Mouse (Mus musculus): ENCODE measurements at regions not wholly inside any gene's neighbourhood (a gene's known extent, or its start where the extent isn't known, plus 50 kb on each side); places are given as distances from the start of the nearest gene placed in this dataset.
A peak's percentile ranks its signal among the peaks of the same experiment; 100 is the strongest.
"Not testable (repeated sequence)": the region's sequence is repeated elsewhere in the genome, so short reads cannot be mapped to it uniquely, and the experiment has no call there.

- DNase-seq (ENCODE audit: low spot score), result no peak
Observed at GRCm38 (mm10) chr4:67141896-67142295, 314.5 kb downstream of the Tlr4 start.

DNA sequence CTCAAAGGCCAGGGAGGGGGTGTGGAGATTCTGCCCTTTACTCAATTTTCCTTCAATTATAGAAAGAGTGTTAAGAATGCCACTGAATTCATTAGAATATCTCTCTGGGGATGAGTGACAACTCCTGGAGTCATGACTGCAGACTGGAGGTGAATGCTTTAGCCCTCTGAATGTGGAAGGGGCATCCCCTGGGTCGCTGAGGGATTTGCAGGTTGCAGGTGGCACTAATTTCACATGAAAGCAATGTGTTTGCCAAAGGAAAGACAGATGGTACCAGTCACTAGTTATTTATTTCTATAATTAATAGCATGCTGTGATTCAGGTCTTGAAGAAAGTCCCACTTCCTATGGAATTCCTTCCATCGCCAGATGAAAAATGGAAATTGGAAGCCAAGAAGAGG is 321.1 kb downstream of the Tlr4 start:
- DNase-seq (ENCODE audit: low spot score), result no peak

- no peak for DNase-seq (ENCODE audit: low spot score)
Observed at GRCm38 (mm10) chr4:67162673-67163072, 335.3 kb downstream of the Tlr4 start.

DNA sequence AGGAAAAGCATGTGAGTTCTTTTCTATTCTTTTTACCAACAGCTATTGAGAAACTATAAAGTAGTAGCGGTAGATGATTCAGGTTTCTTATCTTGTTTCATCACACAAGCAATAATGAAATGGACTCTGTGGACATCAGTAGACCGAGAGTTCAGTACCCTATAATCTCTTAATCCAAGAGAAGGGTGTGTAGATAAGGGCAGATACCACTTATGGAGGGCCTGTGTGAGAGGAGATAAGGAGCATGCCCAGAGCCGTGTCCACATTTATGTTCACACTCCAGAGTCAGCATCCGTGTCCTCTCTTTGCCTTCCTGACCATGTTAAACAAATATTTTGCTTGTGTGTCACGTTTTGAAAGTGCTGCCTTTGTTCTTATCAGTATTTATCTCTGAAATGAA is 340.3 kb downstream of the Tlr4 start:
- no peak for DNase-seq (ENCODE audit: low spot score)

GRCm38 (mm10) chr4:67187725-67188510 is 360.5 kb downstream of the Tlr4 start:
- no peak for DNase-seq (ENCODE audit: low spot score)

DNA sequence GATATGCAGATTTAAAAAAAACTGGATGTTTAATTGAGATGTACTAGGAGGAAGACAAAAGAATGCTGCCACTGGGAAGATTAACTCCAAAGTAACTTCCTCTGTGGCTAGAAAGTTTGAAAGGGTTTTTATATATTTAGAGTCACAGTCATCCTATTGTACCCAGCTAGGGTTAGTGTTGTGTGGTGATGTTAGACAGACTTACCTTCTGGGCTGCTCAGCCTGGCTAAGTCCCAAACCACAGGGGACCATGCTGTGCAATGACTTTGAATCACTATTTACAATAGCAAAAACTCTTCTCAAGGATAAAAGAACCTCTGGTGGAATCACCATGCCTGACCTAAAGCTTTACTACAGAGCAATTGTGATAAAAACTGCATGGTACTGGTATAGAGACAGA is 363.2 kb downstream of the Tlr4 start:
- DNase-seq (ENCODE audit: low spot score), result no peak

DNA sequence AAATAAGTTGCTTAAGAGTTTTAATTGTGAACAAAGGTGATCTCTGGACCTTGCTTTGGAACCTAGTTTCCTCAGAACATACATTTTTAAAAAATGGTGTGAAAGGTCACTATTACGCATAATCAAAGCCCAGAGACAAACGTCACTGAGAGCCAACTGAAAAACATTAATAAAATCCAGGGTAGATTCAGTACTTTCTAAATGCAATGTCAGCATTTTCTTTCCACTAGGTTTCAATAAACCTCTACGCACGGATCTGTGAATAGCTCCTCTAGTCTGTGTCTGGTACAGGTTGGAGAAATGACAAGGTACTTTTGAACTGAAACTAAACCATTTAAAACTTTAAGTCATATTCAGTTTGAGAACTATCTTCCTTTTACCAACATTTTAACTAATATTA is 367.0 kb downstream of the Tlr4 start:
- no peak for DNase-seq (ENCODE audit: low spot score)

- no peak for DNase-seq (ENCODE audit: low spot score)
Observed at GRCm38 (mm10) chr4:67196907-67197306, 369.5 kb downstream of the Tlr4 start.

GRCm38 (mm10) chr4:67208406-67208805 is 381.0 kb downstream of the Tlr4 start:
- peak; percentile 41 for DNase-seq (ENCODE audit: low spot score)

DNA sequence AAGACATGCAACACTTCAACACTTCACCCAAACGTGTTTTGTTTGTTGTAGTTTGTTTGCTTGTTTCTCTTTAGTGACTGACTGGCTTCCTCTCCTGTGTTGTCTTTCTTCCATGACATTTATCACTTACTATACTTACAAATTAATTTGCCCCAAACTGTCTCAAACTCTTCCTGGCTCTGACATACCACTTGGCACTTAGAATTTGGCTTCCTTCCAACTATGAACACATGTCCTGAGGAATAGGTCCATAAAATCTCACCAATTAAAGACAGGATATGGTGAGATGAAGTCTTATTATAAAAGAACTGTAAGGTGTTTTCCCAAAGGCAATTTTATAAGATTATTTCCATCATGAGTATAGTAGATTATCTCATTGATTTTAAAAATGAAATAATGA is 386.0 kb downstream of the Tlr4 start:
- DNase-seq (ENCODE audit: low spot score), result no peak

DNA sequence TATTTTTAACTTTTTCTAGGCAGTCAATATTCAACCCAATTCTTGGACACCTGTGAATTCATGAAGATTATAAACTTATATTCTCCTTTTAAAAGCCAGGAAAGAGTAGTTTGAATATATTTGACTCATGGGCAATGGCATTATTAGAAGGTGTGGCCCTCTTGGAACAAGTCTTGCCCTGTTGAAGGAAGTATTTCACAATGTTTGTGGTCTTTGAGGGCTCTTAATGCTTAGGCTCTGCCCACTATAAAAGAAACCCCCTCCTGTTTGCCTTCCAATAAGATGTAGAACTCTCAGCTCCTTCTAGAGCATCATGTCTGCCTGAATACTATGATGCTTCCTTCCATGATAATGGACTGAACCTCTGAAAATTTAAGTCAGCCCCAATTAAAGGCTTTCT is 397.1 kb downstream of the Tlr4 start:
- no peak for DNase-seq (ENCODE audit: low spot score)

DNA sequence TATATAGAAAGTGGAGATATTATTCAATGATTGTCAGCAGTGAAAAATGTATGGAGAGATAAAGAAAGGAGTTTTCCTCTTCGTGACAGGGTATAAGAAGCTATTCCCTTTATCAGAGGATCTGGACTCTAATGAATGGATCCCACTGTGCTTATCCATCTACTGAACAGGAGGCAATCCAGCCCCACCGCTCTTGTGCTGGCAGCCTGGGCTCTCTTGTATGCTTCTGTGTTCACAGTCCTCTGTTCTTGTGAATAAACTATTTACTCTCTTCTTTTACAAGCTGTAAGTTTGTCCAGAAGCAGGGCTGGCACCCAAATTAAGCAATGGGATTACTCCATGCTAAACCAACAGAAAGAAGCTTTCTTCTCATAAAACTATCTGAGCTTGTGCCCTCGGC is 401.8 kb downstream of the Tlr4 start:
- DNase-seq (ENCODE audit: low spot score), result no peak

DNA sequence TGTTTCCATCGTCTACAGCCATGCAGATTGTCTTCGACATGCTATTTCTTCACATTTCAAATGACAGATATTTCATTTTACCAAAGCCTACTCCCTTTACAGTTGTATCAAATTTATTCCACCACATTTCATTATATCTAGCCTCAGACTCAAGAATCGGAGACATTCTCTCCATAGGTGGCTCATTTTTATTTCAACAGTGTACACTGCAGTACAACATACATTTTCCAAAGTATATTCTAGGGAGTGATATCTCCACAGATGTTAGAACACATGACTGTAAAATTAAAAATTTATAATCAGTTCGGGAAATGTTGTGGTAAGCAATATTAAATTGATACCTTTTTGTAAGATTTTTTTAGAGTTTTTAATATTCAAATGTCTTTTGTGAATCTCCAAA is 446.2 kb downstream of the Tlr4 start:
- DNase-seq (ENCODE audit: low spot score), result no peak

DNA sequence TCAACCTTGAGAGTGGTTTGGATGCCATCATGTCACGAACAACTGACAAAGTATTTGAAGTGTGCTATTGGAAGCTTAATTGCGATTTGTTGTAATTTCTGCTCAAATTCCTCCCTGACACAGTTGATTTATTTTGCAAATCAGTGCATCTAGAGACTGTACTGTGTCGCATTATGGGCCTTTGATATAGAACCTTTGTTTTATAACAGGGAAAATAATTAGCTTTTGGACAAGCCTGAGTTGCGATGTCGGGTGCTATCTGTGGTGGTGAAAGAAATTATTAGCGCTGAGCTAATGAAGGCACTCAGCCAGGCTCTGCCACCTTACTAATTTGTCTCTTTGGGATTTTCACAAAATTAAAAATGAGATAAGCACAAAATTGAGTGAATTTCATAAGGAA is 473.6 kb downstream of the Tlr4 start:
- DNase-seq (ENCODE audit: low spot score), result no peak

DNA sequence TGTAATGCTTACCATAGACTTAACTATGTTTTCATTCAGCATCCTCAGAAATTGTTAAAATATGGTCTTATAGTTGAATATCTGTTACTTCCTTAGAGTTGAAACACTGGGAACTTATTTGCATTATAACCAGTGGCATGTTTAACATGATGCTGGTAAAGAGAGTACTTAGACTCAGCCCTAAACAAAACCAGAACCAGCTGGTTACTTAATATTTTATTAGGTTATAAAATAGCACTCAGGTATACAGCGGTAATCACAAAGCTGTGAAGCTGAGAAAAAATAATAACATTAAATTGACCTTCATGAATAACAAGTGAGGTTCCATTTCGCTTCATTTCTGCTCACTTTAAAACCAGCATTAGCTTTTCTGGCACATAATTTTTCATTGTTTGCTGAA is 474.4 kb downstream of the Tlr4 start:
- DNase-seq (ENCODE audit: low spot score), result no peak

DNA sequence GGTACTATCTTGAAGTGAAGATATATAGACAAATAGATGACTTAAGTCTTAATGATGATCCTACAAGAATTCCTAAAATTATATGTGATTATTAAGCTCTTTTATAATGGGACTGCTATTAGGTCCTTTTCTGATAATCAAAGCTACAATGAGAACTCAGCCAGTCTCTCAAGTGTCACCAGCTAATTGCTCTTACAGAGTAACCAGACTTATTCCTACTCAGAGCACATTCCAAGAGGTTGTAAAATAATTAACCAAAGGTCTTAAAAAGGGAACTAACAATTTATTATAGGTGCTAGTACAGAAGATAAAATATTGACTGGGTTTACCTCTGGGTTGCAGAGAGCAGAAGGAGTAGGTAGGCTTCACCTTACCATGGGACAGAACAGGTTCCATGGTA is 492.7 kb downstream of the Tlr4 start:
- DNase-seq (ENCODE audit: low spot score), result not testable (repeated sequence)
